Mouse (Mus musculus): ENCODE data around the gene Eme2. TPM values are rescaled to one million over a fixed set of nuclear protein-coding genes. Genes with fewer than 3 reads are reported as not detected.

The Eme2 gene
- total RNA-seq, 4 experiments from 2014 or later = 6.6 to 8.7 (median 7.9) TPM

GRCm38 (mm10) chr17:24840341-24840740, 54.5 kb downstream of the Eme2 start:
- no peak for DNase-seq (ENCODE audit: low spot score in 2 of 2)

GRCm38 (mm10) chr17:24839842-24840241, 55.0 kb downstream of the Eme2 start, which contains the start of gene Hagh:
TSS of gene Hagh (plus strand) at chr17:24840143.
- no peak for DNase-seq (ENCODE audit: low spot score in 2 of 2)

Other genes starting within 250 kb of the Eme2 start
- gene Slc9a3r2, start 244.8 kb downstream of the Eme2 start, total RNA-seq (2022) = 10 to 100 TPM; 17.8 to 38.4 (median 20.8) TPM
- gene Npw, start 236.6 kb downstream of the Eme2 start, total RNA-seq (2022) = not detected
- gene Zfp598, start 225.4 kb downstream of the Eme2 start, total RNA-seq (2022) = 10 to 100 TPM; 22.4 to 27.6 (median 27.0) TPM
- under 1 TPM in 1 of 4 experiments, not detected in 3; 0.17 TPM for gene Syngr3, start 205.1 kb downstream of the Eme2 start, total RNA-seq (2022)
- gene Gfer, start 198.9 kb downstream of the Eme2 start, total RNA-seq (2022) = 10 to 100 TPM; 38.2 to 54.4 (median 44.7) TPM
- under 1 TPM; 0.22 to 0.70 (median 0.42) TPM for gene Noxo1, start 198.9 kb downstream of the Eme2 start, total RNA-seq (2022)
- gene Tbl3, start 187.4 kb downstream of the Eme2 start, total RNA-seq (2022) = 10 to 100 TPM; 15.9 to 18.6 (median 17.1) TPM
- not detected for gene Rnf151, start 177.0 kb downstream of the Eme2 start, total RNA-seq (2022)
- gene Rps2, start 177.0 kb downstream of the Eme2 start, total RNA-seq (2022) = 100 to 1,000 TPM; 558 to 703 (median 654) TPM
- gene Ndufb10, start 170.6 kb downstream of the Eme2 start, total RNA-seq (2022) = 100 to 1,000 TPM; 409 to 503 (median 459) TPM
- 100 to 1,000 TPM; 757 to 827 (median 779) TPM for gene Rpl3l, start 167.3 kb downstream of the Eme2 start, total RNA-seq (2022)
- 100 to 1,000 TPM; 144 to 160 (median 145) TPM for gene Msrb1, start 158.4 kb downstream of the Eme2 start, total RNA-seq (2022)
- not detected for gene Hs3st6, start 142.1 kb downstream of the Eme2 start, total RNA-seq (2022)
- not detected for gene Meiob, start 90.8 kb downstream of the Eme2 start, total RNA-seq (2022)
- gene Hagh, start 54.9 kb downstream of the Eme2 start, total RNA-seq (2022) = 10 to 100 TPM; 64.2 to 71.5 (median 68.6) TPM
- gene Fahd1, start 44.7 kb downstream of the Eme2 start, total RNA-seq (2022) = 10 to 100 TPM; 41.7 to 53.2 (median 46.3) TPM
- 1 to 10 TPM; 2.9 to 3.8 (median 3.3) TPM for gene Igfals, start 29.1 kb downstream of the Eme2 start, total RNA-seq (2022)
- gene Nubp2, start 8.7 kb downstream of the Eme2 start, total RNA-seq (2022) = 10 to 100 TPM; 10.5 to 13.7 (median 11.9) TPM
- 10 to 100 TPM; 31.0 to 38.6 (median 35.4) TPM for gene Spsb3, start 8.4 kb downstream of the Eme2 start, total RNA-seq (2022)
- gene Mrps34, start within 50 bp of the Eme2 start, total RNA-seq (2022) = 10 to 100 TPM; 70.5 to 82.3 (median 75.4) TPM
- 10 to 100 TPM; 11.4 to 12.6 (median 12.0) TPM for gene Nme3, start 1.4 kb upstream of the Eme2 start, total RNA-seq (2022)
- gene Mapk8ip3, start 41.9 kb upstream of the Eme2 start, total RNA-seq (2022) = 10 to 100 TPM; 12.1 to 15.4 (median 13.7) TPM
- gene Jpt2, start 65.6 kb upstream of the Eme2 start, total RNA-seq (2022) = 1 to 10 TPM; 5.1 to 8.5 (median 6.9) TPM
- 1 to 10 TPM; 6.2 to 6.9 (median 6.7) TPM for gene Cramp1l, start 120.7 kb upstream of the Eme2 start, total RNA-seq (2022)
- 1 to 10 TPM; 1.4 to 2.7 (median 2.3) TPM for gene Ift140, start 121.0 kb upstream of the Eme2 start, total RNA-seq (2022)
- 10 to 100 TPM in 1 of 4 experiments, 1 to 10 TPM in 3; 7.9 to 10.7 (median 8.2) TPM for gene Tmem204, start 188.5 kb upstream of the Eme2 start, total RNA-seq (2022)
- 1 to 10 TPM; 4.2 to 8.6 (median 6.0) TPM for gene Telo2, start 220.9 kb upstream of the Eme2 start, total RNA-seq (2022)
- 1 to 10 TPM in 1 of 4 experiments, under 1 TPM in 3; 0.58 to 2.4 (median 0.79) TPM for gene Ptx4, start 225.7 kb upstream of the Eme2 start, total RNA-seq (2022)
- gene Clcn7, start 238.3 kb upstream of the Eme2 start, total RNA-seq (2022) = 10 to 100 TPM; 13.0 to 18.3 (median 16.0) TPM

All from gastrocnemius, adult 8-10 months (tissue).